Mouse (Mus musculus) R1 (cell line): ENCODE measurements around the gene Lcn3.
"Not testable (repeated sequence)": the region's sequence is repeated elsewhere in the genome, so short reads cannot be mapped to it uniquely, and the experiment has no call there.

Experiments used
- DNase-seq: peaks from one replicate; pipeline ENCODE4 v3.0.0-alpha.2; 2018; ENCODE audit warnings: low read depth, low spot score

Lcn3 gene

GRCm38 (mm10) chr2:25765269-25765668, at the start of gene Lcn3:
Gene Lcn3 (plus strand): TSS chr2:25765569.
- DNase-seq: no peak

DNA sequence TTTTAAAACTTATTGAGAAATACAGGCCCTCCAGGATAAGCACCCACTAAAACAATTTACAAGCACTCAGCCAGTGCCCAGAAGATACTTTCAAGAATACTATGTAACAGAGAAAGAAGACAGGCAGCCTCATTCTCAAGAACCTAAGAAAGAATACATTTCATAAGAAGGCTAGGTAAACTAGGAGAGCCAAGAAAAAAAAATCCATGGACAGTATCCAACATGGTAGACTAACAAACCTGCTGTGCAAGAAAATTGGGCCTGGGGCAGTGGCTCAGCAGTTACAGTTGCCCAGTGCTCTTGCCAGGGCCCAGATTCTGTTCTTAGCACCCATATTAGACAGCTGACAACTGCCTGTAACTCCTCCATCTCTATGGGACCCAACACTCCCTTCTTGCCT, 48.1 kb upstream of the Lcn3 start:
- DNase-seq: no peak

DNA sequence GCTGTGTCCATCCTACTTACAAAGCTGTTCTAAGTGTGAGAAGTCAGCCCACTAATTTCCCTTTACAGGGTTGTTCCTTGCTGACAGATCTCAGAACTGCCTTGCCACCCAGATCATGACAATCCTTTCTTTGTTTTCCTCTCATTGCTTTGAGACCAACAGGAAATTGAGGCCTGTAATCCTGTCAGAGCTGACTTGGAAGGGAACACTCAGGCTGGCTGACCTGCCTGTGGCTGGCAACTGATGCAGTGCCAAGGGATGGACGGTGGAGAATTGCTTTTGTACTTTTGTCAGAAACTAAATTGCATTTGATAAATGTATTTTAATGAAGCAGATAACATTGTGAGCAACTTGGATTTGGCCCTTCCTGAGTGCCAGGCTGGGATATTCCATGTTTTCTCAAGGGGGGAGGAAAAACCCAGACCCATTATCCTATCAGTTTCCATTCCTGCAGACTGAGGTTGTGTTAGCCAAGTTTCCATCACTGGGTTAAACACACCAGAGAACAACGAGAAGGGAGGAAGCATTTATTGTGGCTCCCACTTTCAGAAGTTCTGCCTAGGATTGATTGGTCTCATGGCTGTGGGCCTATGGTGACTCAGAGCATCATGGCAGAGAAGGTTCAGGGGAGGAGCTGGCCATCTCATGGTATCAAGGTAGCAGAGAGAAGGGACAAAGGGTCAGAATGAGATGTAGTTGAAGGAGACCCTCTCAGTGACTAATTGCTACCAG, 32.0 kb upstream of the Lcn3 start:
- DNase-seq: no peak

DNA sequence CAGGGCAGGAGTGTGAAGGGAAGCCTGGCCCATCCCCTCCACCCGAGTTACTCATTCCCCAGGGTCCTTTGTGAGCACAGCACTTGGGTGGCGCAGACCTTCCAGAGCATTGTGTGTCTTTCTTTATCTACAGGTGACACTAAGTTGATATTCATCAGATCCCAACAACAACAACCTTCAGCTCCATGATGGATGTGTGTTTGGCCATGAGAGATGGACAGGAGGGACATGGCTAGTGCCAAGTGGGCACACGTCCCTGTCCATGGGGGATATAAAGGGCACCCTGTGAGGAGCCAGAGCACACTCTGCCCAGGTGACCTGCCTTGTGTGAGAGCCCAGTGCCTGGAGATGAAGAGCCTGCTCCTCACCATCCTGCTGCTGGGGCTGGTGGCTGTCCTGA, 28.7 kb upstream of the Lcn3 start, which contains the start of gene Obp2b:
Gene Obp2b, plus strand, starts transcription at position 301 of the 400 bp plus-strand sequence.
- DNase-seq: not testable (repeated sequence)

DNA sequence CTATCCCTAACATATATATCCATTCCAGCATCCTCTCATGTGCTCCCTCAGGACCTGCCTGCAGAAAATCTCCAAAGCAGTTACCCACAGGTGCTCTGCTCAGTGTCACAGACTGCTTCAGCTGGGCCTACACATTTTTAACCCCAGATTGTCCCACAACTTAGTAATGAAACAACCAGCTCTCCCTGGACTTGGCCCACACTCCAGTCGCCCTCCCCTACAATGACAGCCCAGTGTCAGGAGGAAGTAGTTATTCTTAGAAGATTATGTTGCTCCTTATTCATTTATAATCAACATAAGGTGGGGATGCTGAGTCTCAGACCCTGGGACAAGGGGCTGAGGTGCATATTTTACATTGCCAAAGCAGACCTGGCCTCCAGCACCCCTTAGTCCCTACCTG, 23.7 kb upstream of the Lcn3 start:
- DNase-seq: no peak

GRCm38 (mm10) chr2:25754201-25754600, 11.2 kb upstream of the Lcn3 start:
- no peak for DNase-seq

GRCm38 (mm10) chr2:25758064-25758625, 7.2 kb upstream of the Lcn3 start:
- DNase-seq: no peak

DNA sequence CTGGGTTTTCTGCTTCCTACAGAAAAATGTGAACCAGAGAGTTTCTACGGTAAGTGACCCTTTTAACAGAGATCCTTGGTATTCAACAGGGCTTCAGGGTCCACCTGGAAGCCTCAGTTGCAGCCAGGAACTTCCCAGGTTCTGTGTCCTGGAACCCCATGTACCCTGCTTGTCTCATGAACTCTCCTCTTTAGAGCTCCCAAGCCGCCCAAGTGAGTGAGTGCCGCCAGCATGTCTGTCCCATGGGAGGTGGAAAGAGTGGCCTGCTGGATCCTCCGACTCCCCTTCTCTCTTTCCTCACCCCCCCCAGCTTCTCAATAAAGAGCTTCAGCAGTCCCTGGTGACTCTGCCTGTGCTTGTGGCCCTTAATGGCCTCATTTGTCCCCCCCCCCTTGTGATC, 2.4 kb downstream of the Lcn3 start:
- no peak for DNase-seq

DNA sequence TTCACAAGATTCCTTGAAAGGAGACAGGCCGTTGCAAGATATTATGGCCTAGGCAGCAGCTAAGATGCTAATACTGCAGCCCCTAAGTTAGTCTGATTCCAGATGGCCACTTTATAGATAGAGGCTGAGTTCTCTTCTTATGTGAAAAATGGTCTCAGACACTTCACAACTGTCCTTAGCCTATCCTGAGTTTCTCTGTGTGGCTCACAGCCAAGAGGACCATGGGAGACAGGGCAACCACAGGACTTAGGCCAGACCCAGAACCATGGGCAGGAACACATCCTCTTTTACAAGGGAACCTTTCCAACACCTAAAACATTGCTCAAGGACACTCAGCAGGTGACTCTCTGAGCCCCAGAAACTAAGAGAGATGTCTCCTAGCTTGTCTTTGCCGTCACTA, 8.1 kb downstream of the Lcn3 start:
- no peak for DNase-seq

- no peak for DNase-seq
Measured at GRCm38 (mm10) chr2:25774640-25775039, 9.3 kb downstream of the Lcn3 start.

DNA sequence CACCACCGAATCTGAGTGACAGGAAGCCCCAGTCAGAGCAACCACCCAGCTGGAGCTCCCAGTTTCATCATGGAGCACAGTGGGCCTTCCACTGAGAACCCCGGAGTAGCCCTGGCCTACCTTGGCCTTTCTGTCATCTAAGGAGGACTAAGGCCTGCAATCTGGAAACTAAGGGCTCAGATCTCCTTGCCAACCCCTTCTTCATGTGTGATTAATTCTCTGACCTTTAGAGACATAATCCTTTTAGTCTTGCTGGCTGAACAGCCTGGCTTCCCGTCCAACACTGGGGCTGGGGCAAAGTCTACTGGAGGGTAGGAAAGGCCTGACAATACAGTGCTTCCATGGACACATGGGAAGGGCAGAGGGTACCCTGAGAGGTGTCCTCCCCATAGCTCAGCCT, 10.6 kb downstream of the Lcn3 start:
- no peak for DNase-seq

- DNase-seq: no peak
Measured at GRCm38 (mm10) chr2:25776717-25777116, 11.3 kb downstream of the Lcn3 start, which contains the start of gene Lcn11. Gene Lcn11 (plus strand): TSS chr2:25777017.

- no peak for DNase-seq
Measured at GRCm38 (mm10) chr2:25779076-25779475, 13.7 kb downstream of the Lcn3 start.

GRCm38 (mm10) chr2:25780921-25781320, 15.6 kb downstream of the Lcn3 start:
- DNase-seq: no peak

GRCm38 (mm10) chr2:25781957-25782356, 16.6 kb downstream of the Lcn3 start, which contains the start of gene Gm13539:
Gene Gm13539 (plus strand): TSS chr2:25782257.
- DNase-seq: no peak

DNA sequence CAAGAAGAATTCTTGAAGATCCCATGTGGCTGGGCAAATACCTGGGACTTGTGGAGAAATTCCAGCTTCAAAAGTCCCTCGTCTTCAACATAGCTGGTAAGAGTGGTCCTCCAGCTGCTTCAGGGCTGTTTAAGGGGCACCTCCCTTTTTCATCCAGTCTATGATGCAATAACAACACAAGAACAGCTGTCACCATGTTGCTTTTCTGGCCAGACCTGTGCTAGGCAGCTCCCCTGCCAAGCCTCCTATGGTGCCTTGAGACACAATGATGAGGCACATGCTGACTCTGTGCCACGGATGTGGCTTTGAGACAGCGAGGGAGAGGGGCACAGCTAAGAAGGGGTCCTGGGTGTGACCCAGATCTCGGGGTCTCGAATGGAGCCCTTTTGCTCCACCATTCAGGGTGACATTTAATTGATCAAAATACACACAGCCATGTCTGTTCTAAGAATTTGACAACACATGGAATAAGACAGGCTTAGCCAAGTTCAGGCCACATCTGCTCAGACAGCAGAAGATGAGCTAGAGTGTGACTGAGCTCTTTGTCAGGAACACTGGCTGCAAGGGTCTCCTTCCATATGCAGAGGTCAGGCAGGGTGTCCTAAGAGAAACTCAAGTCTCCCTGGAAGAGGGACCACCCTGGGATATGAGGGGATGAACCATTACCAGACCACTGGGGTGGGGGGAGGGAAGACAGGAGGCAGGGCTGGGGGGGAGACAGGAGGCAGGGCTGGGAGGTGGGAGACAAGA, 20.4 kb downstream of the Lcn3 start:
- no peak for DNase-seq

DNA sequence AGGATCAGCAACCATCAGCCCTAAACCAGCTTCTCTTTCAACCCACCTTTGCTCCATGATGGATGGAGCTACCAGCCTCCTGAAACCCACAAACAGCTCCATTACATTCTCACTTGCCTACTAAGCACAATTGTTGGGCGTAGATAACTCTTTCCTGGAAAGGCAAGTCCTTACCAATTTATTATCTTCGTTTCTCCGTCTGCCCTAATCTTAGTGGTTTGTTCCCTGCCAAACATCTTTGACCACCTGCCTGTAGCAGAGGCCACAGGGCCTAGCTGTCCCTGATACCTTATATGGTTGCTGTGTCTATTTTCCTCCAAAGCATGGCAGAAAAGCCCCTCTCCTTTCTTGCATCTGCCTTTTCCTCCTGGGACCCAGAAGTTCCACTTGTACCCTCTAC, 23.7 kb downstream of the Lcn3 start:
- no peak for DNase-seq

DNA sequence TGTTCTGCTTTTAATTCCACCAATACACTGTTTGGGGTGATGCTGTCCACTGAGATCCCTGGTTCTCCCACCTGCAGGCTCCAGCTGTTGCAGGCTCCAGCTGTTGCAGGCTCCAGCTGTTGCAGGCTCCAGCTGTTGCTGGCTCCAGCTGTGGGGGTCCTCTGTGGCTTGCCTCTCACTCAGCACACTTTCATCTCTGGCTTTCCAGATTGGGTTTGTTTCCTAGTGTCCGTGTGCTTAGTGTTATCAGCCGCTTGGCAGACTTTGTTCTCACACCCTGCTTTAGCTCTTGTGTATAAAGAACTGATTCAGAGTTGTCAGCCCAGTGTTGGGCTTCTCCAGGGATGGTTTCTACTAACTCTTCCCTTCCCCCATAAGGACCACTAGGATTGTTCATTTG, 32.3 kb downstream of the Lcn3 start:
- no peak for DNase-seq

DNA sequence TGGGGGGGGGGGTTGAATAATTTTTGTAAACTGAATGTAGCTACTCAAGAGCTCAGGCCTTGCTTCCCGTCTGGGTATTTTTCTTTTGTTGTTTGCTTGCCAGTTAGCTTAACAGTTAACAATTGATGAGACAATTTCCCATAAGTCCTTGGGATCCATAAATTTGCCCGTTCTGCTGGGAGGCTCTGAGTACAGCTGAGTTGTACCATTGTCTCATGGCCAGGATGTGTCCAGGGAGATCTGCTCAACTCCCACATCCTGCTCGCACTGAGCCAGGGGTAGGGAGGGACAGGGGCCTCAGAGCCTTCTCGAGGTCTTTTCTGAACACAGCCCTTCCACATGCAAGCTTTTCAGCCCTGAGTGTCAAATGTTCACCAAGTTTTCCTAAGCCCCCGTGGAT, 32.7 kb downstream of the Lcn3 start:
- no peak for DNase-seq

- no peak for DNase-seq
Measured at GRCm38 (mm10) chr2:25811711-25812110, 46.3 kb downstream of the Lcn3 start.

- peak; percentile 46 for DNase-seq
Measured at GRCm38 (mm10) chr2:25813364-25813763, 48.0 kb downstream of the Lcn3 start.

DNA sequence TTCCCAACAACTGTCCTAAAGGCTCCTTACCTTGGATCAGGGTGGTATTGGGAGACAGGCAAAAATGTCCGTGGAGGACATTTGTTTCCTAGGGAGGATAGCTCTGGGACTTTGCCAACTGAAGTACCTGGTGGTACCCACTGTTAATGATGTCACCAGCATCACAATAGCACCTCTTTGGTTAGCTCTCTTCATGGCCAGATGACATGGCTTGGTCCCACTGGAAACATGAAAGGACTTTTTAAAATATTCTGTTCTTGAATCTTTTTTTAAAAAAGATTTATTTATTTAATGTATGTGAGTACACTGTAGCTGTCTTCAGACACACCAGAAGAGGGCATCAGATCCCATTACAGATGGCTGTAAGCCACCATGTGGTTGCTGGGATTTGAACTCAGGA, 50.4 kb downstream of the Lcn3 start, which contains the start of gene Glt6d1:
Gene Glt6d1, minus strand, starts transcription at position 101 of the 400 bp plus-strand sequence.
- not testable (repeated sequence) for DNase-seq
